Mouse (Mus musculus) frontal cortex, adult (tissue): ENCODE measurements around the gene Arhgap24.
A peak's percentile ranks its signal among the peaks of the same experiment; 100 is the strongest.

ENCODE experiments used
- ATAC-seq: cut with Nextera tagmentation; 2 replicates; pipeline ENCODE4 v1.9.2; 2017; ENCODE audit warnings: mild to moderate bottlenecking, moderate library complexity, mixed read lengths; ENCODE audit not compliant: low TSS enrichment

Arhgap24 gene

DNA sequence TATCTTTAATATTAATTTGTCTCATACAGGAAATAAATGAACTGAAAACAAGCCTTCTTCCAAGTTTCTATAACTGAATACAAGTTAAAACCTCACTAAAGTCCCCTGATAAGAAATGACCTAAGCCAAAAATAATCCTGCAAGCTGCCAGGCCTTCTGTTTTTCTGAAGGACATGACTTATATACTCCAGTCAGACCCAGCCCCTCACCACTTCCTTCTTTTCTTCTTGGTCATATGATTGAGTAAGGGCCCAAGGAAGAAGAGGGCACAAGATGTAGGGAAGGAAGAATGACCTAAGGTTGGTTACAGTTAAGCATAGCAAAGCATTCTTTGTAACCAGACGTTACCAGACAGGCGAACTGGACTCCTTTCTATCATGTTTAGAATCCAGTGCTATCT lies 21.1 kb downstream of the Arhgap24 start:
- ATAC-seq, result no peak

DNA sequence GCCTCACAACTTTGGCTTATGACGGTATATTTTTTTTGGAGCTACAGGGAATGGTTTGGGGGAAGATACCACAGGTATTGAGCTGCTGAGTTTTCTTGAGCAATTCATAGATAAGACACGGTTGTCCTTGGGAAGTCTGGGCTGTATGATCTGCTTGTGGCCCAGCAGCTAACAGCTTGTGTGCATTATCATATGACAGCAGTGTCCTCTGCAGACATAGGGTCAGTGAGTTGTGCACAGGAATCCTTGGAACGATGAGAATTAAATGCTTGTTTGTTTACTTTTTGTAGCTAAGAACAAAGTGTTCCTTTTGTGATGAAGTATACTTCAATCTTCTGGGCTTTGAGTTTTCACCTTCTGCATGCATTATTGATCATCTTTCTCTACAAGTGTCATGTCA lies 21.9 kb downstream of the Arhgap24 start:
- no peak for ATAC-seq

DNA sequence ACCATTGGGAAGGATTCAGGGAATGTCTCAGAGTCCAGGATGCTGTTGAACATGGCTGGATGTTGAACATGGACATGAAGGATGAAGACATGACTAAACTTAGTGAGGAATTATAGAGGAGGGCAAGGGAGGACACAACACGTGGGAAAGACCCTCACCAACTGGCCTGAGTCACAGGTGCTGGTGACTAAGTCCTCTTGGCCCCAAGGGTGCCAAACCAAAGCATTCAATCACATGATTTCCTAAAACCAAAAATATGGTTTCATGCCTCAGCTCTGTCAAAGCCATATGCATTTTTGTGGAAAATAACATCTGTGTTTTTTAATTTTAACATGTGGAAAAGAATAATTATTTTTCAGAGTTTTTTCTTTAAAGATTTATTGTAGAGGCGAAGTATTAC lies 22.7 kb downstream of the Arhgap24 start:
- ATAC-seq, result no peak

DNA sequence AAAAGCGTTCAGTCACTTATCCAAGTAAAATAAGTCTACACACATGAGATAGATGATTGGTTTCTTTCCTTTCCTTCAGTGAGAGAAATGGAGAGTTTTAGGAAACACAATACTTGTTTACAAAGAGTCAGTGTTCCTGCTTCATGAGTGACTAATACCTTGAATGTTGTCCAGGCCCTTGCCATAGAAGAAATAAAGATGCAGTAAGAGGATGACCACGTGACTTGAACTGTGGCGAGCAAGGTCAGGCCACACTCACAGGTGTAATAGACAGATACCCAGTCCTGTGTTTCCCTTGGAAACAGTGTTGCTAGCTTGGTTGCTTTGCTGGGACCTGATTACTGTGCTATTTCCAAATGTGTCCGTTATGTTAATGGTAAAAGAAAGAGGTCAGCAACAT lies 23.4 kb downstream of the Arhgap24 start:
- ATAC-seq, result no peak

DNA sequence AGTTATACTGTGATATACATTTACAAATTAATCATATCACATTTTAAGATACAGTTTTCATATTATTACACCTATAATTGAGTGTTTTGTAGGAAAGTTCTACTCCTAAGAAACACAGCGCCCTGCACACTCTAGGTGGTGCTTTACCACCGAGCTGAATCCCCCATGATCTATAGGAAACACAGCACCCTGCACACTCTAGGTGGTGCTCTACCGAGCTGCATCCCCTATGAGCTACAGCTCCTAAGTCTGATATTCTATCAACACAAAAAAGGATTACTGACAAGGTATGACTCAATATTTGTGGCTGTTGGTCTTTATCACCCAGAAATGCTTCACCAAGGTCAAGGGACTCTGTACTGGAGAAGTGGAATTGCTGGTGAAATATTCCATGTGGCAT lies 27.0 kb downstream of the Arhgap24 start:
- ATAC-seq, result no peak

DNA sequence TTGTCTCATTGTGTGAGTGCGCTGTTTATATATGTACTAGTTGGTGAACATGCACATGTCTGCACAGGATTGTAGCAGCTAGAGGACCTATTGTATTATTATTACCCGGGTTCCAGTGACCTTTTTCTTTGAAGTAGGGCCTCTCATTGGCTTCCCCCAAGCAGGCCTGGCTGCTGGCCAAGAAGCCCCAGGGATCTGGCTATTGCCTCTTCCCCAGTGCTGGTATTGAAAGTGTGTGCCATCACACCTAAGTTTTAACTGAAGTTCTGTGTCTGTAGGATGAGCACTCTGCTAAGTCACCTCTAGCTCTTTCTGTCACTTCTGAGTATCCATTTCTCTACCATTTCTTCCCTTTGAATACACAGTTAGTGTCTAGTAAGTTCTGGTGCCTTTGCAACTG lies 28.2 kb downstream of the Arhgap24 start:
- ATAC-seq, result no peak

DNA sequence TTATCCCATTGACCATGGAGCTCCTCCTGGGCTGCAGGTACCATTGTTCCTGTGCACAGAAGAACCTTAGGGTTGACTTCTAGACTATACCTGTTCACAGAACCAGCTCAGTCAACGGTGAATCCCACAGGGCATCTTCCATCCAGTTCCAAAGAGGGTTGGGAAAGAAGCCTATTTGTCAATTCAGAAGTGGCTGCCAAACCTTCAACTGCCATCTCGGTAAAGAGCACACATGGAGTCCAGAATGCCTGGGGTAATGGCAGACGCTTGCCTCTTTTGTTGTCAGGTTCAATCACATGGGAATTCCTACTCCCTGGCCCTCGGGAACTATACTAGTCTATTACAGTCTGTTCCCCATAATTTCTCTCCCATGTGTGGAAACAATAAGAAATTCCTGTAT lies 30.5 kb downstream of the Arhgap24 start:
- no peak for ATAC-seq

DNA sequence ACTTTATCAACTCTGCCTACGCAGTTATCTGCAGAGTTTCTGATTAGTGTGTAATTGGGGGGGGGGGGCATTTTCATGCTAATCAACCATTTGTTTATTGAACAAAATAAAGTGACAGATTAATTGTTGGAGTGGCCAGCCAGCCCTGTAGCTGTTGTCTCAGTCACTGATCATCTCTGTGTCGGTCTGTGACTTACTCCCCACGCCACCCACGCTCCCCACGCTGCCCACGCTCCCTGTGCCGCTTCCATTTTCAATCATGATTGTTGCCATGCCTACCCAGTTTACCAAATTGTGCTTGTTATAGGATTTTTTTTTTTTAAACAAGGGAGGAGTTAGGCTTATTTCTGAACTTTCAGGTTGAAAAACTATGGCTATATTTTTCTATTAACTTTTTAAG lies 34.3 kb downstream of the Arhgap24 start:
- no peak for ATAC-seq

DNA sequence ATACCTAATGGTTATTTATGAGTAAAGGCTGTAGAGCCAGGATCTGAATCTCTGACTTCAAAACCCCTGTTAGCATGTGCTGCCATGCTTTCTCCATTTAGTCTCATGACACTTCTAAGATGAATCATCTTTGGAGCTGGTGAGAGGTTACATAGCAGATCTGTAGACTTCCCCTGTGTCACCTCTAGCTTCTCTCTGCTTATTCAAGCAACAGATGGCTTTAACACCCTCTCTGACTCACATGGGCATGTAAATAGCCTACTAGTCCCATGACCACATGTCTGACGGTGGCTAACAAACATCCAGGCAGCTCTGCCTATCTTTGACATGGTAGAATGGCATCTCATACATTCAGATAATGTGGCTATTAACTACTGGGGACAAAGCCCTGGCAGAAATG lies 39.3 kb downstream of the Arhgap24 start:
- ATAC-seq, result no peak

DNA sequence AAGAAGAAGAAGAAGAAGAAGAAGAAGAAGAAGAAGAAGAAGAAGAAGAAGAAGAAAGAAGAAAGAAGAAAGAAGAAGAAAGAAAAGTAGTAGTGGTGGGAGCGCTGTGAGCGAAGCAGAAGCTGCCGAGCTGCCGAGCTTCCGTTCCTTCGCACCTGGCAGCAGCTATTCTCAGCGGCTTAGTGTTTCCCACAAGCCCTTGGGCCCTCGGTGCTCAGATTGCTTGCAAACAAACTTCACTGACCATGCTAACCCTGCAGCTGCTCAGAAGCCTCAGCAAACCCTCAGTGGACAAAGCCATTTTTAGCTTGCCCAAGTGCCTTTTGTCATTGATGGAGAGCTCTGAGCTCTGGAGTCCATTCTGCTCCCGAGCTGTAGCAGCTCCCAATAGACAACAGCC lies 54.1 kb downstream of the Arhgap24 start:
- ATAC-seq, result no peak

DNA sequence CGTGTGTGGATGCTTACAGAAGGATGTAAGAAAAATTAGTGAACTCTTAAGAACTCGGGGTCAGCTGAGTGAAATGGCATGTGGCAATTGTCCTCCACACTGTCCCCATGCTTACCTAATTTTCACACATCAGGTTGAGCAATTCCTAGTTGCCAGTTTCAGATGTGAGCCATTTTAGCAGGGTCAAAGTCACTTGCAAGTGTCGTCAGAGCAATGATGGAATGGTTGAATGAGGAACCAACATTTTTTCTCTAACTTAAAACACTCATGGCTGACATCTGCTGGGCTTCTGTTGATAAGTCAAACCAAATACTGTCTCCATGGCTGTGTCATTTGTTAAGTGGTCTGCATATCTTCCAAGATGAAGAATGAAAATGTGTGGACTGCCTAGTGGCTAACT lies 56.6 kb downstream of the Arhgap24 start:
- no peak for ATAC-seq

DNA sequence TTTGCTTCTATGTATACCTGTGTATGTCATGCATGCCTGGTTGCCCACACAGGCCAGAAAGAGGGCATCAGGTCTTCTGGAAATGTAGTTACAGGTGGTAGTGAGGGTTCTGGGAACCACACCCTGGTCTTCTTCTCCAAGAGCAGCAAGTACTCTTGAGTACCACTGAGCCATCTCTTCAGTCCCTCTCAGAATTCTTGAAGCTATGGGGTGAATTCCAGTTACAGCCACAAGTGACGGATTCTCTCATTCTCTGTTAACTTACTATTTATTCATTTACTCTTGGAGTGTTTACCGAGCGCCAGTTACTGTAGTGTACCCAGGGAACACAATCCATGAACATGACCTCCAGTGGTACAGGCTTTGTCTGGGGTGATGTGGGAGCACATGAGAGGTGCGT lies 65.1 kb downstream of the Arhgap24 start:
- ATAC-seq, result no peak

DNA sequence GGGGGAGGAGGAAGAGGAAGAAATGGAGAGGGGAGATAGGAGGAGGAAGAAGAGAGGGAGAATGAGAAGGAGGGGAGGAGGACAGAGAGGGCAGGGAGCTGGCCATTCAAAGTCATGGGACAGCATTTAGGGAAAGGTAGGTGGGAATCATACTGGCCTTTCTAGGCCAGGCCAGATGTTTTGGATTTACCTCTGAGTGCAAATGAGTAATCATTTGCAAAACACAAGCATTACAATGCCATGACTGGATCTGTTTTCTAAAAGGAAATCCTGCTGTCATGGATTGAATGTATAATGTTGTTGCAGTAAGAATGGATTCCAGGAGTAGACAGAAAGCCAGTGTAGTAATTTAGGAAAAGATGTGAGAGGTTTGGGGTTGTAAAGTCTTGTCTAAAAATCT lies 66.6 kb downstream of the Arhgap24 start:
- ATAC-seq, result no peak

DNA sequence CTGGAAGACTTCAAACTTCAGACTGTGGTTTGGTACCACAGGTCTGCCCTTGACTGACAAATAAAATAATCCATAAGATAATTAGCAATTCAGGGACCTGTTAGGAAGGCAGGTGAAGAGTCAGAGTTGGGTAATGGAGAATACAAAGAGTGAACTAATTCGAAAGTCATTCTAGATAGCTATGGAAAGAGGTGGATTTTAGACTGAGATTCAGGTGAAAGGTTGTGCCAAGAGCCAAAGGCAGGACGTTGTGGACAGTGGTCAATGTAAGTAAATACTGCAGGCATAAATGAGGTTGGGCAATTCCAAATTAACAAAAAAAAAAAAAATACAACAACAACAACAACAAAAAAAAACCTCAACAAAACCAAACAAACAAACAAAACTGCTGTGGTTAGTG lies 67.2 kb downstream of the Arhgap24 start:
- ATAC-seq, result no peak

DNA sequence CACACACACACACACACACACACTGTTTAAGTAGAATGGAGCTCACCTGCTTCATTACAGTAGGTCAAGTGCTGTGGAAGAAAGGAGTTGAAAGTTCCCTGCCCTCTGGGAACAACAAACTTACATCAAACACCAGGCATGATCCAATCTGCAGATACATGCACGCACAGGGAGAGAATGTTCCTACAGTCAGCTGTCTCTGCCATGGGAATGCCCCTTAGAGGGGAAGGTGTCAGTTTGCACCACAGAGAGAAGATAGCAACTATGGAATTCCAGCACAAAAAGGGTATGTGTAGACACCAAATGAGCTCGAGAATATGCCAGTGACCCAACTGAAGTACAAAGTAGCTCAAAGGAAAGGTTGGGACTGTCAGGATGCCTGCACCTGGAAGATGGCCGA lies 69.0 kb downstream of the Arhgap24 start:
- no peak for ATAC-seq

DNA sequence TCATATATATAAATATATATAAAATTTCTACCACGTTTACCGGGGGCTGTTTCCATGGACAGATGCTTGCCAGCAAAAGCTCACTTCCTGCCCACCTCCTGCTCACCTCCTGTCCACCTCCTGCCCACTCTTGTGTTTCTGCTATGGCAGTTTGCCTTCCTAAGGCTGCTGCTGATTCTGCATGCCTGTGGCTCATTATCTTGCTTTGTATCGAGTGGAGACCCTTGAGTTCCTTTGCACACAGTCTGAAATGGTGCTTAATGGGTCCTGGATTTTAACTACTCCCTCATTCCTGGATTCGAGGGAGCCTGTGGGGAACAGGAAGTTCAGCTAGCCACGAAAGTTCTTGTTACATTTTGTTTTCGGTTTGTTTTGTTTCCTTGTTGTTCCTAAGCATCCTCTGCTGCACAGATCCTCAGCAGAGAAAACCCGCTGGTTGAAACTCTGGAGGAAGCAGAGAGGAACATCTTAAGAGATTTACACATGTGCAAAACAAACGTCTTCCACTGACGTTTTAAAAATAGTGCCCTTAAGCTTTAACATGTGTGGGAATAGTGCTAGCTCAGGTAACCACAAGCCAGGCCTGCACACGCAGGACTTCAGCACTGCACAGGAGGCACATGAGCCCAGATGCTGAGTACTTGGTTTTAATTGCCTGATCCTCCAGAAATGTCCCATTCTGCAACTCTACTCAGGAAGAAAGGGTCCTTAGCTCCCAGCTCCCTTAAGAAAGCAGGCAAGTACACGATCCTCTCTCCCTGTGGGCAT lies 69.9 kb downstream of the Arhgap24 start:
- ATAC-seq, result no peak

DNA sequence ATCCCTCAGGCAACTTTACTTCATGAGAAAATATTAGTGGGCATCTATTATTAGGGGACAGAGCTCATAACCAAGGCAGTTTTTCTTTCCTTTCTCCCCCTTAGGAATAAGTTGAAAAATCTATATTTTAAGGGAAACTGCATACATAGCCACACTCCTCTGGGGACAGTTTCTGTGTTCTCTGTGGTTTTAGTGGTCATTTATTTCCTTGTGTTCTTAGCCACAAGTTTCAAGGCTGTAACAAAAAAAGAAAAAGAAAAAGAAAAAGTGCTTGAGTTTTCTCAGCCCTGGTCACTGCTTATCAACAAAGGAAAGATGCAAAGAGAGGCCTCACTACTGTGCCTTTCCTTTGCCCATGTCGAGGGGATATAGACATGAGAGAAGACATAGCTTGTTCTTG lies 71.3 kb downstream of the Arhgap24 start:
- no peak for ATAC-seq

DNA sequence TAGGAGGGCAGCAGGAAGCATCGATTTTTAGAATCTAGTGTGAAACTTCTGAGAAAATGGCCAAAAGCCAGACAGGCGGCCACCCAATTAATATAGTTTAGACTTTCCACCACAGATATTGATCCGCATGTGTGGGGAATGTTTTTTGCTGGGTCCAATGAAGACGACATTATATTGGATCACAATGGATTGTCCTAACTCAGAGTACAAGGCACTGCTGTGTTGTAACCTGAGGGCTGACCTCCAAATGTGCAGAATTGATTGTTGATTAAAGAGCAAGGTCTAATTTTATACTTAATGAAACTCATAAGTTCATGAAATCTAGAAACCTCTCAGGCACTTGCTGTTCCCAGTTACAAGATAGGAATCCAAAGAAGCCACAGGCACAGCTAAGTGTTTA lies 74.8 kb downstream of the Arhgap24 start:
- no peak for ATAC-seq

DNA sequence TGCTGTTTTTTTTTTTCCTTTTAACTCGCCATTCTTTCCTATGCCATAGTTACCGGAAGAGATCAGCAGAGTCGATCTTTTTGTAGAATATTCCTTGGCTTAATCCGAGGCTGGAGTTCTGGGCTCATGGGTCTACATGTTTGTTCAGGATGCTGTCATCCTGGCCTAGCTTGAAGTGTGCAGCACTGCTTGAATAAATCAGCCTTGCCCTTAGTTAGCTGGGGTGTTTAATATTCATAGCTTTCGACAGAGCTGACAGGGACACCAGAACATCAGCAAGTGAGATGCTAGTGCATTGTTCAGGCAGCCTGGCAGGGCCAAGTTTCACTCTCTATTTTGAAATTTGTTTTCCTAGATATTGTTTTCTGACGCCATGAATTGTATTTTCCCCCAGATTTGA lies 79.1 kb downstream of the Arhgap24 start:
- ATAC-seq, result no peak

DNA sequence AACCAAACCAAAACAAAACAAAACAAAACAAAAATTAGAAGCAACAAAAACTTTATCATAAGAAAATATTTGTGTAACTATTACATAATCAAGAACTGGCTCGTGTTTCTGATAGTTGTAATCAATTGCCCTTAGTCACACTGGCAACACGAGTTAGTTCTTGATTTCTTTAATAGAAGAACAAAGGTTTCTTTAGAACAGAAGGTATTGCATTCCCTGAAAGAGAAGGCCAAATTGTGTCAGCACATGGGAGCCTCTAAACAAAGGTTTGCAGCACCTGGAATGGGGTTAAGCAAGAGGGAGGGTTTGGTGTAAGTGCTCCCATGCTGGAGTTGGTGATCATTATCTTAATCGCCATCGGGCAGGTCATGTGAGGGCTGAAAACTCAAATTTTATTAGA lies 82.8 kb downstream of the Arhgap24 start:
- no peak for ATAC-seq

DNA sequence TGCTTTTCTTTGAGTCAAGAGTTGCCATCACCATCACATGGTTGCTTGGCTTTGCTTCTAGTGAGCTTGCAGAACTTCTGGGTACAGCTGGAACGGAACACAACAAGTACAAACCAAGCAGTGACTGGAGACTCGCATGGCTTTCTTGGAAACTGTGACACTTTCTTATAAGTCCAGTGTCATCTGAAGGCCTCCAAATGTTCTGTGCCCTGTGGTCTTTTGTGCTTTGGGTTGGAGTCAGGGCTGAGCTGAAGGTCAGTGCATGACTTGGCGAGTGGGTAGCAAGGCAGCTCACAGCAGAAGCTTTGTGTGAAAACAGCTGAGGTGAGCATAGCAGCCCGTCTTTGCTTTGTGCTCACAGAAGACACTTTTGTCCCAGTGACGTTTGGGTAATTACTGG lies 87.6 kb downstream of the Arhgap24 start:
- no peak for ATAC-seq

DNA sequence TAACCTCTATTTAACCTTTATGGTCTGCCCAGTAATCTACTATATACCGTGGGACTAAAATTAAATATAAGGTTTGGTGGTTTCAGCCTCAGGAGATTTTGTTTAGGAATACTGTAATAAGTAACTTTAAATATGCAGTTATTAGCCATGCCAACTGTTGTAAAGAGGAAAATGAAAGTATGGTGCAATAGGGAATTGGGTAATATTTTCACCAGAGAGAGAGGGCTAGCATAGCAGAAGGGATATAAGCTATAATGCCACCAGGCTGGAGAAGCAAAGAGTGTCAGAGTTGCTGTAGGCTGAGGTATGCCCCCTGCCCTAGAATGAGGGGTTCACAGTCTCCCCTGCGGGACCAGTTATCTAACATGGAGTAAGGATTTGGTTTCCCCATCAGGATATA lies 90.3 kb downstream of the Arhgap24 start:
- ATAC-seq, result no peak

DNA sequence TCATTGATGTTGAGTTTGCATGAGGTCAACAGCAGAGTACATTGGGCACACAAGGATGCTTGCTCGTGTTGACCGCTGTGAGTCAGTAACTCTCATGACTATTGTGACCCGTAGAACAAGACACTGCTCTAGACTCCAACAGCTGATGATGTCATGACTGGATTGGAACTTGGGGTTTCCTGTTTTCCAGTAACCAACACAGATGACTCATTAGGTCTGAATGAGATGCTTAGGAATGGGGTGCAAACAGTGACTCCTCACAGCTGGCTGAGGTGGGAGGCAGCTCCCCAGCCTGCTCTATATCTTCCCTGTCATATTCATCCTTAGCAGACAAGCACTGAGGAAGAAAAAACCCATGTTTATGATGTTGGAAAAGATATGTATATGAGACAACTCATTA lies 95.6 kb downstream of the Arhgap24 start:
- peak; percentile 27; the same call in 1 of the 2 replicates for ATAC-seq

DNA sequence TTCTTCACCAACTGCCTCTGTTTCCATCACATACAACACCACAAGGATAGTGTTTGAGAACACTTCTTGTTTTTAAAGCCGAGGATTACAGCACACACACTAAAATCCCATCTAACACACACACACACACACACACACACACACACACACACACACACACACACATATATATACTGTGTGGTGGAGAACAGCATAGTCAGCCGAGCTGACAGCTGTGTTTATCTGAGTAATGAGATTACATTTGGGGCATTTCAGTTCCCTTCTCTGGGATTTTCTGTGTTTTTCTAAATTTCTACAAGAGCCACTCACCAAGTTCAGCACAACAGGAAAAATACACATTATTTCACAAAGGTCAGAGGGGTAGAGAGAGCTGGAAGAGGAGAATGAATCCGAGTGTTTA lies 96.5 kb downstream of the Arhgap24 start:
- ATAC-seq, result no peak
